Mouse (Mus musculus) ES-Bruce4 (cell line): ENCODE measurements around the gene Gps2.

Source experiments
- CTCF ChIP-seq: IDR thresholded peaks from one replicate; pipeline ENCODE4 v1.8.1; 2011; ENCODE audit warnings: low read depth, low read length
- EP300 ChIP-seq: IDR thresholded peaks from 2 replicates; pipeline ENCODE4 v1.6.1; 2011; ENCODE audit warnings: low read depth, low read length; ENCODE audit not compliant: insufficient read depth
- POLR2A ChIP-seq: IDR thresholded peaks from one replicate; pipeline ENCODE4 v1.8.1; 2011; ENCODE audit warnings: low read length; ENCODE audit not compliant: insufficient read depth

- TF ChIP-seq CTCF, result no peak
- no peak for TF ChIP-seq POLR2A
- TF ChIP-seq EP300, result no peak
Observed at GRCm38 (mm10) chr11:69920266-69921031, 6.8 kb downstream of the Gps2 start.
